Mouse (Mus musculus): Measurements from ENCODE around the gene Dnm3.

Dnm3 gene

DNA sequence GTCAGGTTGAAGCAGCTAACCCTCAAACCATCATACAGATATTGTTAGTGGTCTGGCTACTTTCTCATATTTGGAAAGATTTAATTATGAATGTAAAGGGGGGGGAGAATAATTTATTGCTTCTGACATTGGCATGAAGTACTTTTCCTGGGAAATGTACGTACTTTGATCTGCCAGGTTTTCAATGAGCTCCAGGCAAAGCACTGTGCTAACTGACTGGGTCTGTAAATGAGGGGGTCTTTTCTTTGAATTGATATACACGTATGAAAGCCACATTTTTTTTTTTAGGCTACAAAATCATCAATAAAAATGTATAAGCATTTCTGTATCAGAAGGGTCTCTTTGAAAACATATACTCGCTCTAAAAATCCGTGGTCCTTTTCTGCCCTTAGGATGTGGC, 457.1 kb downstream of the Dnm3 start:
- DNase-seq (ENCODE audit: low spot score), result no peak

DNA sequence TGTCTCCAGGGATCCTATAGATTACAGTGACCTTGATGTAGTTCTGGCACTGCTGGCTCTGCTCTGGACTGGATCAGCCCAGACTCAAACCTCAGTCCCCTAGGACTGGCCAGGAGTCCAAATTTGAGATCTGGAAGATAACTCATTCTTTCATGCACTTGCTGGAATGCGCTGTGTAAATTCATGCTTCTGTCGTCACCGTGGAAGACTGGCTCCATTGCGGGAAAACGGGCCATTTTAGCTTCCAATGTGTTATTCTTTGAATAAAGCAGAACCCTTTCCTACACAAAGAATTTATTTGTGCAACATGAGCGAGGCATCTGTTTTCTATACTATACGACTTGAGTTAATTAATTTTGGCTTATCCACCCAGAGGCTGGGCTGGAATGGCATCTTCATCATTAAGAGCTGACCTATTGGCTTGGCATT, 457.5 kb downstream of the Dnm3 start:
- DNase-seq (ENCODE audit: low spot score), result no peak

DNA sequence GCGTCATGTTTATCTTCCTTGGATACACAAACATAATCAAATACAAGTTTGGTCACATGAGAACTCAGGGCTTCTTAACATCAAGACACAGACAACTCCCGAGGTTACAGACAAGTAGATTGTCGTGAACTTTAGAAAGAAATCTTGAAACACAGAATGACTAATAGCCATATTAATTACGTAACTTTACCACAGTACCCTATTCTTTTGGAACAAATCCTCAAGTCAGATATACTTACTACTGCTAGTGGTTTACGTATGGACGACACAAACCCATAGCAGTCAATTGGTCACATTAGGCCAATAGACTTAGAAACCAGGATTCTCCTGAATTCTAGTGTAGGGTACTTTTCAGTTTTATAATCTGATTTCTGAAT, 459.2 kb downstream of the Dnm3 start:
- DNase-seq (ENCODE audit: low spot score), result no peak

DNA sequence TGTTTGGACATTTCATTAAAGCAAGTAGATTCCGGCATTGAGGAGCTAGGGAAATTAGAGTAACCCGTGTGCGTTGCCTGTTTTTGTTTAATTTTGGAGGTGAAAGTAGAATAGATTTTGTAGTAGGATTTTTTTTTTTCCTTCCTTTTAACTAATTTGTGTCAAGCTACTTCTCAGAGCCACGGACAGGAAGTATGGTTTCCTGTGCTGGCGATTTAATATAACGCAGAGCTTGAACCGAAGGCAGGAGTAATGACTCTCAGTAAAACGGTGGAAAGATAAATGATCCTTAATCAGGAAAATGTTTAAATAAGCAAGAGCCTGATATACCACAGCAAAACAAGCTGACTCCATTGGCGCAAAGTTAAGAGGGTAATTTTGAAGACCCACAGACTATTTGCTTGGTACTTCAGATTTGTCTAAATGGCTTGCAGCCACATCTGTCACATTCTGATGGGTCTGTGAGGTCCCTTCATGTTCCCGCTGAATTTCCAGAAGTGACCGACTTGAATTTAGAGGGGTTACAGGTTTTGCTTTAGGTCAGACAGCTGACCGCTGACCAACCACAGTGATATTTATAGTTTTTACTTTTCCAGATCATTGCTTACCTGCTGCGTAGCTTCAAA, 459.7 kb downstream of the Dnm3 start:
- no peak for DNase-seq (ENCODE audit: low spot score)

DNA sequence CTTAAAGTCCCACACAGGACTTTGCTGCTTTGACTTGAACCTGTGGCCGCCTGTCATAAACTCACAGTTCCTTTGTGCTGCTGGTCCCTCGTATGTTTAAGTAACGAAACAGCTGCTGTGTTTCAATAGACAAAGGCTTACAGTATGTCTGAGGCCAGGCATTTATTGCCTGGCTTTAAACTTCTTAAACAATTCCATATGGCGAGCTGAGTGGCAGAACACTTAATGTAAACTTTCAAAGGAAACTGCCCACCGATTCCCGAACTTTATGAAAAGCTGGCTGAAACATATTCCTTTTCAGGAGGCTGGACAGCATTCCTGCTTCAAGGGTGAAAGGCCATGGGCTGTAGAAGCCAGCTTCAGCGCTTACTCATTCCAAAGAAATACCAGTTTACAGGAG, 460.9 kb downstream of the Dnm3 start:
- DNase-seq (ENCODE audit: low spot score), result no peak

DNA sequence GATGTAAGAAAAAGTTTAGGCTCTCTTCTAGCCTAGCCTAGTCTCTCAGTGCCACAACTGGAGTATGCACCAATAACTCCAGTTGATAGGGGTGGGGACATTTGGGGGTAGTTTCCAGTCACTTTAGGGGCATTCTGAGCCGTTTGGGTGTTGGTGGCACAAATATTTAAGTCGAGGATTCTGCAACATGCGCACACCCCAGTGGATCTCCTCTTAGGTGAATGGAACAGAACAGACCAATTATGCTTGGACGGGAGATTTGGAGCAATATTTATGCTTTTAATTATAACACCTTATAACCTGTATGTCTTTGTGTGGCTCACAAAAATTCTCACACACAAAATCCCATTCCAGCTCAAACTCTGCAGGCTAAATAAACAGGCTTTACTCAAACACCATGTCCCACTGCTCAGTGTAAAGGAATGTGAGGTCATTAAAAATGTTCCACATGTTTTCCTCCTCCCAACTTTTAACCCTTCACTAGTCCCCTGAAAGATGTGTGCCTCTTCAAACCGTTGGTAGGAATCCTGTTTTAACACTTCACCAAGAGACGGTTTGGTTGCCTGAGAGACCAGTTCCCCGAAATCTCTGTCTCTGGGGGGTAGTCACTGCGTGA, 462.5 kb downstream of the Dnm3 start:
- no peak for DNase-seq (ENCODE audit: low spot score)

DNA sequence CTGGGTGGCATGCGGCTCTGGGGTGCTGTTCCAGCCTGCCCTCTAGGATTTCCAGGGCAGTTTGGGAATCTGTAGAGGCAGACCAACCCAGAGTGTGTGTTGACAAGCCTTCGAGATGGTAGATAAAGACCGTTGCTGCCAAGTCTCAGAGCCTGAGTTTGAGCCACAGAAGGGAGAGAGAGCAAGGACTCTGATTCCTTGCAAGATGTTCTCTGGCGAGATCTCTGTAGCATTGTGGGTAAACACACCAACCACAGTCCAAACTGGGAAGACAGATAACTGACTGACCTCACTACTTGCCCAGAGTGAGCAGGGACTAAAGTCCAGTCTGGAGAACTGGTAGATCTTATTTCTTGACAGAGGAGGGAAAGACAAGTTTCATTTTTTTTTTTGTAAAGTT, 464.3 kb downstream of the Dnm3 start:
- DNase-seq (ENCODE audit: low spot score), result no peak

DNA sequence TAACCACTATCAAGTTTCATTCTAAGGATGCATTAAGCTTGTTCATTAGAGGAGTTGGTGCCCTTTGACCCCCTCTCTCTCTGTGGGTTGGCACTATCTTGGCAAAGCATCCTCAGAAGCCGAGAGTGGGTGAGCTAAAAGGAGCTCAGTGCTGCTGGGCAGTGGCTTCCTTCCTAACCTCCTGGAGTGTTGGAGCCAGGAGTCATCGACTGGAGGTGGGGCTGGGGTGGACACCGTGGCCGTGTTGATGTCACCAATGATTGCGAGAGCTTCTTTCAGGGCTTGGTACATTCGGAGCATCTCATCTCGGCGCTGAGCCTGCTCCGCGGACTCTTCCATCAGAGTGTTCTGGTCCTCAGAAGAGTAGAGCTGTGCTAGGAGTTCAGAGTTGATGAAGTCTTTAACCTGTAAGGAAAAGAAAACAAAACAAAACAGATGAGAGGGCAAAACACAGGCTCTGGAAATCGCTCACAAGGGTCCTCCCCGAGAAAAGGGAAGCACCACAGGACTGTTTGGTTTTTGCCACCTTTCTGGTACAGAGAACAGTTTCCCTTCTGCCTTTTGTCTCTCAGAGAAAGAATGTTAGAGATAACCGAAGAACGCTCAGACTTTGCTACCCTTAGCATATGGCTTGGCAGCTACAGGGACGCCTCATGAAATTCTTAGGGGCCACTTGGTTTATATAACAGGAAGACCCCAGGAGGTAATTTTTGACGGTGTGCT, 466.1 kb downstream of the Dnm3 start:
- DNase-seq (ENCODE audit: low spot score), result no peak

DNA sequence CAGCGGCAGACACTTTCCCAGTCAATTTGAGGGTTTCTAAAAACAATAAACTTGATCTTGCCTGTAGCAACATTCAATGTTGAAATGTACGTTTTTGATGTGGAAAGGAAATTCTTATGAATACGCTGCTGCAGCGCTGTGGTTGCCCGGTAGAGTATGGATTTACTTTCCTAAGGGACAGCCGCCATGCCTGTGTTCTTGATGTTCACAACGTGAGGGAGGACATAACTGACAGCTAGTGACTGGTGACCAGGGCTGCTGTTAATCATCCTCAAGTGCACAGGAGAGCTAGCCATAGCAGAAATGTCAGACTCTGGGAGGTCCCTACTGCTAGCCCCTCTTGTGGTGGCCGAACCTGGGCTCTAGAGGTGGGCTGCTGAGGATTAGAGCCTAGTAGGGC, 468.7 kb downstream of the Dnm3 start:
- no peak for DNase-seq (ENCODE audit: low spot score)

DNA sequence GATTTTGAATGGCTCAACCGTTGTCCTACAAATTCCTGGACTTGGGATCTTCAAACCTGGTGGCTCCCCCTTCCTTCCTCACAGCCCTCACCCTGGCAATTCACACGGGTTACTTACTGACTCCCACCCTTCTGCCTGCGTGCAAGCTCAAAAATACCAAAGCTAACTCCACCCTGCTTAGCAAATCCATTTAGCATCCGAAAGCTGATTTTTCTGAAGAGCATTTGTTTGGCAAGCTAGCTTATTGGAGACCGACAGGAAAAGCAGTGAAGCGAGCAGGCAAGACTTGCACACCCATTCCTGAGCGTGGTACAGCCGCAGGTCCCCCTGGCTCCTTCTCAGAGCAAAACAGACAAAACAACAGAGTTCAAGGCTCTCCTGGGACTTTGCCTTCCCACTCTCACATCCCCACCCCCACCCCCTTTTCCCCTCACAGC, 469.2 kb downstream of the Dnm3 start:
- DNase-seq (ENCODE audit: low spot score), result no peak

DNA sequence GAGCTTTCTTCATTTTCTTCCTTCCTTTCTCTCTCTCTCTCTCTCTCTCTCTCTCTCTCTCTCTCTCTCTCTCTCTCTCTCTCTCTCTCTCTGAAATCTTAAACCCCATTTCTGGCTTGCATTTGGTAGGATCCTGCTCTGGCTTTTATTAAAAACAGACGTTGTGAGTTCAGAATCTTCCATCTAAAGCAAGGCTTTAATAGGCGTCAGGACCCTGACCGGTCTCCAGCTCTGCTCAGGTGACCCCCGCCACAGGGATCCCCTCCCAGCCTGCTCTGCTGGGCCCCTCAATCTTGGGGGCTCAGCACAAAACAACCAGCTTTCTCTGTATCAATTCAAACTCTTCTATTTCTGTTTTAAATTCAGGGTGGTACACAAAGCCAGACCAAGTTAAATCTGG, 469.6 kb downstream of the Dnm3 start:
- DNase-seq (ENCODE audit: low spot score), result no peak

DNA sequence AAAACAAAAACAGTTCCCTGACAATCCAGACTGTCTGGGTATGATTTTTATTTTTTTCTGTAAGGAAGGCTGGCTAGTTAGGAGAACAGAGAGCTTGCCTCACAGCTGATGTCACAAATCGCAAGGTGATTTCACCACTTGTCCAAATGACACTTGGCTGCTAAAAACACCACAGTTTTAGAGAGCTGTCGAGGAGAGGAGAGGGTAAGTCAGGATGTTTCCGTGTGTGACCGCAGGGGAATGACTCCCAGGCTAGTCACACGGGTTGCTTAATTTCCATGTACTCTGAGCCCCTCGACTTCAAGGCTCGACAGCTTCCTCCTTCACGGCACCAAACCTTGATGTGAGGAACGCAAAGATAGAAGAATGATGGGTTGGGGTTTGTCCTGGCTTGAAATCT, 471.7 kb downstream of the Dnm3 start:
- DNase-seq (ENCODE audit: low spot score), result no peak

DNA sequence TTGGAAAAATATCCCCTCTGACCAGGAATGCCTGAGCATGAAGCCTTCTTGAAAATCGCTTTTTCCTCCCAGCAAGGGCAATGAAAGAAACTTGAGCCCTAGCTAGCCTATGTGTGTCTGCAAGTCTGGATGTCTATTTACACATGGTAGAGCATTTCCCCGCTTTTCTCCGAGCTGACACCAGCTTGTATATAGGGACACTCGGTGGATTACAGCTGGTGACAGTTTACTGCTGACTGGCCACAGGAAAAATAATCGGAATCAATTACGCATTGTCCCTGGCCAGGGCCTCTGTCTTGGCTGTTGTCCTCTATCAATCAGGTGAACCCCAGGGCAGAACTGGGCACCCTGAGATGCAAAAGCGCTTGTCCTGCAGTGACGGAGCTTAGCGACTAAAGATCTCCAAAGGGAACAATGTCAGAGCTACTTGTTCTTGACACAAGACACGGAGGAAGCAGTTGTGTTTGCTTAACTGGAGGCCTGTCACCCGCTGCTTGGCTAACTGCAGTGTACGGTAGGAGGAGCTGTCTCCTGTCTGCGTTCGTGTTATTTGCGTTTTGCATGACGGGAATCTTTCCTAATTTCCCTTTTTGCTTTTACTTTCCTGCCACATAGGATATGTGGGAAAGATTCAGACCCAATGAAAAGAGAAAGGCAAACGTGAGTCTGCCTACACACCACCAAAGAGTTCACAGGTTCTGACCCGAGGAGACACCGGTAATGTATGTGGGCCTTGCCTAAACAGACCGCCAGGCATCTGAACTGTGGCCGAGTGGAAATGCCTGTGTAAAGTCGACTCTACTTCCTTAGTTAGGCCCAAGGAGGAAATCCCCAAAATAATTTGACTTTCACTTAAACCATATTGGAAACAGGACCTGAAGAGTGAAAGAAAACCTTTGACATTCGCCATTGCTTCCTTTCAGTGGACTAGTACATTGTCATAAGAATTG, 472.7 kb downstream of the Dnm3 start:
- DNase-seq (ENCODE audit: low spot score), result peak; percentile 76

DNA sequence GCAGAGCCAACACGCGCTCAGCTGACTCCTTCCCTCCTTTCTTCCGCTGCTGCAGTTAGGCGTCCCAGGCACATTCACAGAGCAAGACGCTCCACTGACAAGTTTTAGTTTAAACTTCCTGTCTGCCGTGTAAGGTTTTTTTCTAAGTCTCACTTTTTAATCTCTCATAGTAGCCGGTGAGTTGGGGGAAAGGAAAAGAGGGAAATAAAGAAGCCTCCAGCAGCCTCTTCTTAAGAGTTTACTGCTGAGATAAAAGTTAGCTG, 473.4 kb downstream of the Dnm3 start:
- DNase-seq (ENCODE audit: low spot score), result no peak

DNA sequence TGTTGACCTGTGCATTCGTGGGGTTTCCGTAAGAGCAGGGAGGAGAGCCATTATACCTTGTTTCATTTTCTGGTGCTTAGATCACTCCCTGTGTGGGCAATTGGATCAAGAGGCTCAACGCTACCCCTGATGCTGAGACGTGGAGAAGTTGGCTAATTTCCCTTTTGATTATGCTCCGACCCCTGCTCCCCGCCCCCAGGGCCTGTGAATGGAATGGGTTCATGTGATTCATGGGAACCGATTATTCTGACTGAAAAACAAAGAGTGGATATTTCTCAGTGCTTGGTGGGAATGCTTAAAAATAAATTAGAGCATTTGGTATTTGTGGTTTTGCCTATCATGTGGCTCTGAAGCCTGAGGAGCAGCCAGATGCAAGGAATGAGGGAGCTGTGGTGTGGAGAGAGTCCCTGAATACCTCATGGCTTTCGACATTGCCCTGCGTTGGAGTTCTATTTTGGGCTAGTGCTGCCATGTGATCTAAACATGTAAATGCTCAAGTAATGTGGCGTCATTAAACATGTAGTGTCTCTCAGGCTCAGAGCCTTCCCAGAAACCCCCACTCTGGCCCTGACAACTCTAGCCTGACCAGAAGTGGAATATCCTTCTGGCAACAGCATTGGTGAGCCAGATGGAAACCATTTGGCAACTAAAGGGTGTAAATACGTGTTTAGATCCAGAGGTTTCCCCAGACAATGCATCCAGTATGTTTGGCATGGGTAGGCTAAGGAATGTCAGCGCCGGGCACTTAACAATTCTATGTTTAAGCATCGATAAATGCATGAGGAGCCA, 473.9 kb downstream of the Dnm3 start:
- DNase-seq (ENCODE audit: low spot score), result no peak

DNA sequence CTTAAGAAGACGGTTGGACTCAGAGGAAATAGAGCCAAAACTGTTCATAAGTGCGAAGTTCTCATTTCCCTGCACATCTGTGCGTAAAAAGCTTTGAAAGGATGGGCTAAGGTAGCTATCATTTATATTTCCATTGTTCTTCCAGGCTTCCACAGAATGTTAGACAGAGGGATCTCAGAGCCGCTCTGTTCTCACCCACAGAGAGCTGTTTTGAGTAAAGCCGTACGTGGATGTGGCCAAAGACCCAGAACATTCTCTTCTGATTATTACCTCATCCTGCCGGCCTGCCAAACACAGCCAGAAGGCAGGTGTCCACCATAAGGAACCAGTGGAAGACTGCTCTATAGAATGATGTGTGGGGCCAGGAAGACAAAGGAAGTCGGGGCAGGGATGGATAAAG, 476.5 kb downstream of the Dnm3 start:
- no peak for DNase-seq (ENCODE audit: low spot score)

DNA sequence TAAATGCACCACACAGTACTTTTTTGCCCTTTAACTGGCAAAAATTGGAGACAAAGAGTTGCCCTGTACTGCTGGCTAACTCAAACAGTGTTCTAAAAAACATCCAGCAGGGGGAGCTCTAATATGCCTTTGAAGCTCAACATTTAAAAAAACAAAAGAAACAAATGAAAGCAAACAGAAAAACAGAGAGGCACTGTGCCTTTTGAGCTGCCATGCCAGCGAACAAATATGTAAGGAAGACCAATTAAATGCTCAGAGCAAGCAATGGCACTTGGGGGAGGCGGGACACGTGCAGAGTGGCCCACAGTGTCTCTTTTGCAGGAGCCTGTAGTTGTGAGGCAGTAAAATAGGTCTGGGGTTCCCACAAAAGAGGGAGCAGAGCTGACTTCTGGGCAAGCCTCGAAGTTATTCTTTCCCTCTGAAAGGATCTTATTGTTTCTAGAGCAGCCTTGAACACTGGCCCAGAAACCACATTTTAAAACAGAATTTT, 477.9 kb downstream of the Dnm3 start:
- DNase-seq (ENCODE audit: low spot score), result peak; percentile 76

DNA sequence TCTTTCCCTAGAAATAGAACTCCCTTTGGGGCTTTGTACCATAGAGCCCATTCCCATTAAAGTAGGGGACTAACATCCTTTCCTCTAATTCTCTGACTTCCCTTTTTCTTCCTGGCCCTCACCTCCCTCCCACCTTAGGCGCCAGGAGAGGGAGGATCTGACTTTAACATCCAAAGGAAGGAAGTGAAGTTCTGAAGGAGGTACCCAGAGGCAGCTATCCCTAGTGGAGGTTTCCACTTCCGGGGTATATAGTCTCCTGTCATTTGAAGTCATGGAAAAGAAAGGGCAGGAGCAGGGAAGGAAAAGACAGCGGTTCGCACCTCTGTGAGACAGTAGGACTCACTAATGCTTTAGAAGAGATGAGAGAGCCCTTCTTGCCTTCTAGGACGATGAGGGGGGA, 478.5 kb downstream of the Dnm3 start:
- no peak for DNase-seq (ENCODE audit: low spot score)

DNA sequence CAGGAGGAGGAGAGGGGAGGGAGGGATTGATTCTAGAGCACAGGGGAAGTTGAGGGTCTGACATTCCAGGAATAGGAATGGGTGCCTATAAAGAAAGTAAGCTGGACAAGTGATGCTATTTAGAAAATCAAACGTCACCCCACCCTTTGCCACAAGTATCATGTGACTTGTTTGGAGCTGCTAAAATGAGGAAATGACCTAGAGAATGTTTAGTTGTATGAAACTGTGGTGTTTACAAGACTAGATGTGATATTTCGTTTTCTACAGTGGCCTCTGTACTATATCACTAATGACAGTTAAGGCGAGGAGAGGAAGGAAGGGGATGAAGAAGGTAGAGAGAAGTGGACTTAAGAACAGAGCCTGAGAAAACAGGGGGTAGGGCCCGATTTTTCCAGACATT, 479.1 kb downstream of the Dnm3 start:
- DNase-seq (ENCODE audit: low spot score), result no peak

DNA sequence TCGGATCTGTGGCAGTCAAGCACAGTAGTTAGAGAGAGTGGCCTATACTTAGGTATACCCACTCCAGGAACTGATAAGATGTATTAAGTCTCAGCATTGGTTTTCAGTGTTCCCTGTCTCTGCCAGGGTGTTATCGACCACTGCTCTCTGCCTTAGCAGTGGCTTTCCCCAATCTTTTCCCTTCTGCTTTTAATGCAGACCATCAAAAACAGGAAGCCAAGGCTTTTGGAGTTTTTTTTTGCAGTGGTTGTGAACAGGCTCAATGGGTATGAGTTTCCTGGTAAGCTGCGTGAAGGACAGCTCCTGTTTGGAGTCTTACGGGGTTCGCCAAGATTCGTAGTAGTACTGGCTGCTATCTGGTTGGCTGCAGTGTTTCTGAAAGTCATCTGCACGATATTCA, 485.4 kb downstream of the Dnm3 start:
- no peak for DNase-seq (ENCODE audit: low spot score)

DNA sequence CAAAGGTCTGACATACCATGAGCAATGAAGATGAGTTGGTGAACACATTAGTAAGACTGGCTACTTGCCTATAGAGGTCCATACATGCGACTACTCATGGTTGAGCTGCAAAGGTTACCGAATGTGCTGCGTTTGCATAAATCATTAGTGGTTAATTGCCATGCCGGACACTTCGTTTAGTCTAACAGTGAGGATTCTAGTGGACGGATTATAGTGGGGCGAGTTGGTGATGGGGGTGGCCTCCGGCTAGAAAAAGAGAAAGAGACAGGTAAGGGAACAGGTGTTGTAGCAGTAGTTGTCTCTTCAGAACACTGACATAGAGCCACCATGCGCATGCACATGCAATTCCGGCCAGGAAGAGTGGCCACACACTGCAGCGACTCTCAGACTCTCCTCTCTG, 486.0 kb downstream of the Dnm3 start:
- DNase-seq (ENCODE audit: low spot score), result no peak

Data from lung, postnatal 25 days (tissue).